Mouse (Mus musculus): Measurements from ENCODE around the gene Slc37a2.

DNA sequence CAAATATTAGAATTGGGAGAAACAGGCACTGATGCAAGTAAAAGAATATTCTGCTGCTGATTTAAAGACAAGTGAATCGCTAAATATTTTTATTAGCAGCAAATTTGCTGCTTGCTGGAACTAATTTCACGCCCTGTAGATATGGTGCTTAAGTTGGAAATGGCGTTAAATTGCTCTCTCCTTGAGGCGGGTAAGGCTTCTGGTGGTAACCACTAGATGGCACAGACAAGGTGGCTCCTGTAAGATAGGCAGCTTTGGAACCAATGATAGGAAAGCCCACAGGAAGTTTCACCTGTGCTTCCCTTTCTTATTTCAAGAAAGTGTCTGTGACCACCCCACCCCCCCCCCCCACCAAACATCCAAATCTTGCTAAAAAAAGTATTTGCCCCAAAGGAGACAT lies 58.5 kb downstream of the Slc37a2 start:
- no peak for TF ChIP-seq CTCF (IDR thresholded peaks at IDR 0.05; ENCODE audit: insufficient read depth, low read depth, low read length)
- no peak for TF ChIP-seq POLR2A (IDR thresholded peaks at IDR 0.05; ENCODE audit: insufficient read depth, low read depth, low read length)
